Mouse (Mus musculus) lung, postnatal 0 days (tissue): ENCODE results near the gene Fmnl1. TPM values are rescaled to one million over a fixed set of nuclear protein-coding genes. Genes with fewer than 3 reads are reported as not detected.

Experiments used
- ATAC-seq: fragments of 200-750 bp; cut with Nextera tagmentation; 2 replicates; pipeline ENCODE4 v1.8.0; 2017; ENCODE audit warnings: moderate library complexity
- DNase-seq: peaks from one replicate; pipeline ENCODE4 v3.0.0-alpha.2; 2016; ENCODE audit warnings: low spot score
- H3K27ac ChIP-seq: fragments of 300-500 bp; sonication (generic); 2 replicates; pipeline ENCODE4 v1.5.1; 2014; ENCODE audit warnings: antibody characterized with exemption, mild to moderate bottlenecking, low read length, mixed read lengths
- H3K27me3 ChIP-seq: fragments of 300-500 bp; sonication (generic); replicated peaks from 2 replicates; pipeline ENCODE4 v1.6.1; 2014; ENCODE audit warnings: low read length, mixed read lengths; ENCODE audit not compliant: insufficient read depth
- H3K36me3 ChIP-seq: fragments of 300-500 bp; sonication (generic); 2 replicates; pipeline ENCODE4 v1.6.1; 2014; ENCODE audit warnings: low read length, mixed read lengths; ENCODE audit not compliant: insufficient read depth
- H3K4me1 ChIP-seq: fragments of 300-500 bp; sonication (generic); 2 replicates; pipeline ENCODE4 v1.6.1; 2014; ENCODE audit warnings: antibody characterized with exemption, low read depth, low read length, mixed read lengths; ENCODE audit not compliant: insufficient read depth
- H3K4me2 ChIP-seq: fragments of 300-500 bp; sonication (generic); replicated peaks from 2 replicates; pipeline ENCODE4 v1.6.1; 2014; ENCODE audit warnings: low read depth, mild to moderate bottlenecking, low read length, moderate library complexity, mixed read lengths
- H3K4me3 ChIP-seq: fragments of 300-500 bp; sonication (generic); 2 replicates; pipeline ENCODE4 v1.5.1; 2014; ENCODE audit warnings: low read depth, low read length
- H3K9ac ChIP-seq: fragments of 300-500 bp; sonication (generic); replicated peaks from 2 replicates; pipeline ENCODE4 v1.6.1; 2014; ENCODE audit warnings: low read depth, mild to moderate bottlenecking
- H3K9me3 ChIP-seq: fragments of 300-500 bp; sonication (generic); 2 replicates; pipeline ENCODE4 v1.6.1; 2016; ENCODE audit warnings: low read length, mixed read lengths
- CTCF ChIP-seq: IDR thresholded peaks from 2 replicates; pipeline ENCODE4 v1.5.1; 2016; ENCODE audit warnings: antibody characterized with exemption, mild to moderate bottlenecking
- EP300 ChIP-seq: IDR thresholded peaks from 2 replicates; pipeline ENCODE4 v1.6.1; 2016; ENCODE audit warnings: antibody characterized with exemption, mild to moderate bottlenecking, control low read depth
- WGBS: fragments of 180-500 bp; shearing (Covaris S2); extraction: QIAGEN DNeasy Blood & Tissue Kit; methylation state at CpG from one replicate; pipeline ENCODE4 v1.1.7; 2014; 5-methylcytosine and 5-hydroxymethylcytosine counted together
- polyA plus RNA-seq: library from polyadenylated mRNA; unstranded; fragments of >200 nt; fragmentation: Nextera tagmentation; extraction: Ambion mirVana; gene quantifications from 2 replicates; pipeline ENCODE4 v1.2.1, GENCODE M21; 2015

Fmnl1 gene
- polyA plus RNA-seq, 1 experiment from 2014 or later: 4.1 TPM

DNA sequence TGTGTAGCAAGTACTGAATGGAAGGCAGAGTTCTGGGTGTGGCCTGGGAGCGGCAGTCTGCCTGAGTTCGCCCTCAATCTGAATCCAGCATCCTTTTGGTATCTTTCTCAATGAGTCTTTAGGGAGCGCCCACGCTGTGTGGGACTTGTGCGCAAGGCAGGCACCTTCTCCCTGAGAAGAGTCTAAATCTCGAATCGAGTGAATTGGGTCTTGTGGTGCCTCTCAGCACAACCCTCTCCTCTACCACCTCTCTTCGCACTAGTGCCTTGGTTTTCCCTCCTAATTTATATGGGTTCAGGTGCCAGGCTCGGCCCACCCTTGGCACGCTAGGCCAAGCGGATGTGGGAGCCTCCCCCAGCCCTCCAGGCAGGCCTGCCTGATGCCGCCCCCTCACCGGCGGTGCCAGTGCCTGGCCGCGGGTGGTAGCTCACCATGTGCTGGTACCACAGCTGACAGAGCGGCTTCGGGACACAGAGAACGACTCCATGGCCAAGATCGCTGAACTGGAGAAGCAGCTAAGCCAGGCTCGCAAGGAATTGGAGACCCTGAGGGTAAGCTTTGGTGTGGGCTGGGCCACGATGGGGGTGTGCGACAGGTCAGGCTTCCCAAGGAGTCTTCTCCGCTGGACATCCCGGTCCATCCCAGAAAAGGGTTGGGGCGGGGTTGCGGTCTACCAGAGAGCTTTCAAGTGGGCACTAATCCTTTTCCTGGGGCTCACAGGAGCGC, 21.5 kb downstream of the Fmnl1 start:
- WGBS: 22% methylated on average over 28 of the region's 28 CpGs
- DNase-seq: no peak
- no peak overlapping the region for H3K9ac ChIP-seq

DNA sequence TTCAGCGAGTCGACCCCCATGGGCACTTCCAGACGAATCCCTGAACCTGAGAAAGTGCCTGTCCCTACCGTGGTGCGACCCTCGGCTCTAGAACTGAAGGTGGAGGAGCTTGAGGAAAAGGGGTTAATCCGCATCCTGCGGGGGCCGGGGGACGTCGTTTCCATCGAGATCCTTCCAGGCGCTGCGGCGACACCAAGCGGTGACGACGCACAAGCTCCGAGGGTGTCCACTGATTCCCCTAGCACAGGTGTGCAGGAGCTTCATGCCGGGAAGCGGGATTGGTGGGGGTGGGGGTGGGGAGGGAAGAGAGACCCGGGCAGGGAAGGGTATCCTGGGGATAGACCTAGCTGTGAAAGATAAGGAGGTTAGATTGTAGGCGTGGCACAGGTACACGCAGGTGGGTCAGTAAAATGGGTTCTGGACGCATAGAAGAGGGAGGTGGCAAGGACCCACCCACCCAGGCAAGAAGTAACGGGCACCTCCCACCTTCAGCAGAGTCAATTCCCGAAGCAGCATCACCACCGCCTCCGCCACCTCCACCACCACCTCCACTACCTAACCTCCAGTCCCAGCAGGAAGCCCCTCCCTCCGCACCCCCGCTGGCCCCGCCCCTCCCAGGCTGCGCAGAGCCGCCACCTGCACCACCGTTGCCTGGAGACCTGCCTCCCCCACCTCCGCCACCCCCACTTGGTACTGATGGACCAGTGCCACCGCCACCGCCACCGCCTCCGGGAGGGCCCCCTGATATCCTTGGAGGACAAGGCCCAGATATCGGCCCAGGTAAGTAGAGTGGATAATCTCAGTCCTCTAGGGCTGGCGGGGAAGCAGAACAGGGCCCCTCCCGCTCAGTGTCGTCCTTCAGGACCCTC, 22.3 kb downstream of the Fmnl1 start:
- H3K36me3 ChIP-seq: no peaks in the 10 kb centered on the region
- H3K4me1 ChIP-seq: no peaks in the 10 kb centered on the region
- peak; percentile 59 for TF ChIP-seq CTCF
- TF ChIP-seq EP300: no peak
- H3K27me3 ChIP-seq: peaks cover 27% of the 10 kb centered on the region
- no peak for ATAC-seq
- no peak overlapping the region for H3K27ac ChIP-seq
- H3K4me3 ChIP-seq: no peak overlapping the region; the same call in 1 of the 2 replicates
- no peaks in the 10 kb centered on the region for H3K9me3 ChIP-seq
- no peak for DNase-seq
- H3K4me2 ChIP-seq: 0 out of 2 replicates have a peak overlapping the region, but pooled peaks have one; percentile 17
- 12% methylated on average over 40 of the region's 44 CpGs for WGBS
- H3K9ac ChIP-seq: no peak overlapping the region

More for the DNA sequence above, 21.5 kb downstream of the Fmnl1 start:
- Histone ChIP-seq H3K9me3 (no peaks in the 10 kb centered on the region), H3K27me3 (peaks cover 27% of the 10 kb centered on the region), H3K36me3 (no peaks in the 10 kb centered on the region), H3K27ac (no peak overlapping the region), H3K4me3 (no peak overlapping the region; the same call in 1 of the 2 replicates), H3K4me1 (no peaks in the 10 kb centered on the region), H3K4me2 (0 out of 2 replicates have a peak overlapping the region, but pooled peaks have one; percentile 17)
- ATAC-seq: no peak
- TF ChIP-seq CTCF (no peak), EP300 (no peak)

DNA sequence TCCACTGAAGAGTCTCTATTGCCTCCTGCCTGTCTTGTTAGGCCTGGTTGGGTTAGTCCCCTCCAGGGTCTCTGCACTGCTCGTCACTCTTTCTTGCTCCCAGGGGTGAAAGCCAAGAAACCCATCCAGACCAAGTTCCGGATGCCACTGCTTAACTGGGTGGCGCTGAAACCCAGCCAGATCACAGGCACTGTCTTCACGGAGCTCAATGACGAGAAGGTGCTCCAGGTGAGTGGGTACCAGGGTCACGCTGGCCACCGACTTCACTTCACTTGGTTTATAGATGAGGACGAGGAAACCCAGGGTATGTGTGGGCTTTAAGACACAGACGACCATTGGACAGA, 22.9 kb downstream of the Fmnl1 start:
- WGBS: 38% methylated on average over 9 of the region's 9 CpGs
- TF ChIP-seq EP300 (no peak), CTCF (no peak)

DNA sequence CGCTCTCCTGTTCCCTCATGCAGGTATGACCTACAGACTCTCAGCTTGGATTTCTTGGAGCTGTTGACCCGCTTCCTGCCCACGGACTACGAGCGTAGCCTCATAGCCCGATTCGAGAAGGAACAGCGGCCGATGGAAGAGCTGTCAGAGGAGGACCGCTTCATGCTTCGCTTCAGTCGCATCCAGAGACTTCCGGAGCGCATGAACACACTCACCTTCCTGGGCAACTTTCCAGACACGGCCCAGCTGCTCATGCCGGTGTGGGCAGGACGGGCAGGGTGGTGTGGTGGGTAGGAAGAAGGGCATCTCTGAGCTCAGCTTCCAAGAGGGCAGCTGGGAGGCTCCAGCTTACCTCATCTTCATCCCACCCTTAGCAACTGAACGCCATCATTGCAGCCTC, 24.3 kb downstream of the Fmnl1 start:
- H3K27ac ChIP-seq: no peak overlapping the region
- H3K36me3 ChIP-seq: no peaks in the 10 kb centered on the region
- no peaks in the 10 kb centered on the region for H3K9me3 ChIP-seq
- peaks cover 24% of the 10 kb centered on the region for H3K27me3 ChIP-seq
- H3K9ac ChIP-seq: no peak overlapping the region
- peaks cover 3% of the 10 kb centered on the region for H3K4me1 ChIP-seq
- no peak for DNase-seq
- TF ChIP-seq EP300 (no peak), CTCF (no peak)
- 72% methylated on average over 18 of the region's 18 CpGs for WGBS
- no peak for ATAC-seq
- H3K4me3 ChIP-seq: no peak overlapping the region
- no peak overlapping the region for H3K4me2 ChIP-seq

More for the DNA sequence above, 22.9 kb downstream of the Fmnl1 start:
- no peaks in the 10 kb centered on the region for H3K36me3 ChIP-seq
- H3K27me3 ChIP-seq: peaks cover 27% of the 10 kb centered on the region
- ATAC-seq (no peak), DNase-seq (no peak)
- H3K9me3 ChIP-seq: no peaks in the 10 kb centered on the region
- H3K27ac ChIP-seq: no peak overlapping the region
- H3K4me2 ChIP-seq: no peak overlapping the region
- H3K4me3 ChIP-seq: no peak overlapping the region
- H3K9ac ChIP-seq: no peak overlapping the region
- H3K4me1 ChIP-seq: no peaks in the 10 kb centered on the region

DNA sequence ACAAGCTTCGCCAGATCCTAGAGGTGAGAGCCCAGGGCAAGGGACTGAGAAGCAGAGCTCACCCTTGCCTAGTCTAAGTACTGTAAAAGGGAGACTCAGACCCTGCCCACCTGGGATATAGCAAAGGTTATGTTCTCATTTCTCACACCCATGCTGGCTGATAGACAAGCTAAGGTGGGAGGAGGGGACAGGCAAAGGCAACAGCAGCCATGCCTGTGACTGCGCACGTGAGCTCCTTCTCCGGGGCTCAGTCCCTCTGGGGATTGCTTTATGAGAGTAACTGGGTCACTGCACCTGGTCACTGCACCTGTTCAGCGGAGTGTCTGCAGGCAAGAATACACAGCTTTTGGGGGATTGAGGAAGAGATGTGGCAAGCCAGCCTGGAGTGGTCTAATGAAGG, 24.7 kb downstream of the Fmnl1 start:
- ATAC-seq (no peak), DNase-seq (no peak)
- no peak for TF ChIP-seq EP300
- H3K27ac ChIP-seq: no peak overlapping the region
- H3K9me3 ChIP-seq: no peaks in the 10 kb centered on the region
- no peaks in the 10 kb centered on the region for H3K36me3 ChIP-seq
- peaks cover 3% of the 10 kb centered on the region for H3K4me1 ChIP-seq
- H3K9ac ChIP-seq: no peak overlapping the region
- 85% methylated on average over 5 of the region's 5 CpGs for WGBS
- no peak overlapping the region for H3K4me2 ChIP-seq
- peaks cover 24% of the 10 kb centered on the region for H3K27me3 ChIP-seq
- no peak overlapping the region for H3K4me3 ChIP-seq

DNA sequence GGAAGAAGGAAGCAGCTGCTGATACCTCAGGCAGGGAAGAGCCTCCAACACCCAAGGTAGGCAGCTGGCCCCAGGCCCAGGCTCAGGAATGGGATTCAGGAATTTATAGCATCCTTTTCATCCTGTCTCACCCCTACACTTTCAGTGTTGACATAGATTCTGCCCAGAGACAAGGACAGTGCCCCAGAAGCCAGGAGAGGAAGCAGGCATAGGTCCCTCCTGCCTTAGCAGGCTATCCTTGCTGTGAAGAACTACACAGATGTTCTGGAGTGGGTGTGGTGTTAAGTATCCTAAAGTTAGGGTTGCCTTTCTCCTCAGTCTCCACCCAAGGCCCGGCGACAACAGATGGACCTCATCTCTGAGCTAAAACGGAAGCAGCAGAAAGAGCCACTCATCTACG, 26.4 kb downstream of the Fmnl1 start:
- 69% methylated on average over 4 of the region's 4 CpGs for WGBS
- H3K27me3 ChIP-seq: peaks cover 19% of the 10 kb centered on the region
- peaks cover 3% of the 10 kb centered on the region for H3K4me1 ChIP-seq
- no peak for TF ChIP-seq CTCF
- no peak for TF ChIP-seq EP300
- H3K4me2 ChIP-seq: no peak overlapping the region
- no peak overlapping the region for H3K9ac ChIP-seq
- no peak overlapping the region for H3K4me3 ChIP-seq
- DNase-seq (no peak), ATAC-seq (no peak)
- no peaks in the 10 kb centered on the region for H3K36me3 ChIP-seq
- H3K27ac ChIP-seq: no peak overlapping the region
- H3K9me3 ChIP-seq: no peaks in the 10 kb centered on the region
